Mouse (Mus musculus) lung, embryonic 16.5 days (tissue): ENCODE measurements around the gene Igf1r. TPM values are rescaled to one million over a fixed set of nuclear protein-coding genes. Genes with fewer than 3 reads are reported as not detected.
"Not testable (repeated sequence)": the region's sequence is repeated elsewhere in the genome, so short reads cannot be mapped to it uniquely, and the experiment has no call there.

Experiments
- ATAC-seq: fragments of 200-750 bp; cut with Nextera tagmentation; 2 replicates; pipeline ENCODE4 v1.8.0; 2017; ENCODE audit warnings: low read depth, mild to moderate bottlenecking, moderate library complexity
- H3K27ac ChIP-seq: fragments of 300-500 bp; sonication (generic); 2 replicates; pipeline ENCODE4 v1.5.1; 2014; ENCODE audit warnings: mild to moderate bottlenecking, control low read depth, low read length
- H3K27me3 ChIP-seq: fragments of 300-500 bp; sonication (generic); 2 replicates; pipeline ENCODE4 v1.6.1; 2014; ENCODE audit warnings: low read depth, low read length, mixed read lengths; ENCODE audit not compliant: control insufficient read depth, insufficient read depth
- H3K36me3 ChIP-seq: fragments of 300-500 bp; sonication (generic); 2 replicates; pipeline ENCODE4 v1.6.1; 2014; ENCODE audit warnings: low read length; ENCODE audit not compliant: control insufficient read depth, insufficient read depth
- H3K4me1 ChIP-seq: fragments of 300-500 bp; sonication (generic); replicated peaks from 2 replicates; pipeline ENCODE4 v1.6.1; 2014; ENCODE audit warnings: low read length, mixed read lengths; ENCODE audit not compliant: control insufficient read depth, insufficient read depth
- H3K4me2 ChIP-seq: fragments of 300-500 bp; sonication (generic); 2 replicates; pipeline ENCODE4 v1.6.1; 2014; ENCODE audit warnings: low read depth, low read length, control low read depth
- H3K4me3 ChIP-seq: fragments of 300-500 bp; sonication (generic); 2 replicates; pipeline ENCODE4 v1.5.1; 2014; ENCODE audit warnings: mild to moderate bottlenecking, low read length, control low read depth
- H3K9ac ChIP-seq: fragments of 300-500 bp; sonication (generic); 2 replicates; pipeline ENCODE4 v1.6.1; 2014; ENCODE audit warnings: low read length, control low read depth
- H3K9me3 ChIP-seq: fragments of 300-500 bp; sonication (generic); 2 replicates; pipeline ENCODE4 v1.6.1; 2016; ENCODE audit warnings: low read length; ENCODE audit not compliant: control insufficient read depth
- WGBS: fragments of 180-500 bp; shearing (Covaris S2); extraction: QIAGEN DNeasy Blood & Tissue Kit; methylation state at CpG from one replicate; pipeline ENCODE4 v1.1.7; 2014; 5-methylcytosine and 5-hydroxymethylcytosine counted together
- polyA plus RNA-seq: library from polyadenylated mRNA; unstranded; fragments of >200 nt; fragmentation: Nextera tagmentation; extraction: Ambion mirVana; gene quantifications from 2 replicates; pipeline ENCODE4 v1.2.1, GENCODE M21; 2015

Igf1r gene
- polyA plus RNA-seq, 1 experiment from 2014 or later = 19.9 TPM

GRCm38 (mm10) chr7:68274951-68275350 lies 322.3 kb downstream of the Igf1r start:
- Histone ChIP-seq H3K27ac (no peak overlapping the region), H3K9me3 (no peaks in the 10 kb centered on the region), H3K9ac (no peak overlapping the region), H3K27me3 (no peaks in the 10 kb centered on the region; the same call in 1 of the 2 replicates), H3K4me1 (peaks cover 9% of the 10 kb centered on the region; the same call in 1 of the 2 replicates), H3K4me2 (no peak overlapping the region), H3K36me3 (no peaks in the 10 kb centered on the region), H3K4me3 (no peak overlapping the region)
- no peak for ATAC-seq
- WGBS = 53% methylated on average over 9 of the region's 9 CpGs

- H3K9ac ChIP-seq = peak overlapping the region; percentile 66
- H3K9me3 ChIP-seq, H3K36me3 ChIP-seq, H3K27ac ChIP-seq, H3K27me3 ChIP-seq, H3K4me1 ChIP-seq, ATAC-seq: not testable (repeated sequence)
- H3K4me3 ChIP-seq = peak overlapping the region; percentile 53
- H3K4me2 ChIP-seq = peak overlapping the region; percentile 89
- WGBS = 50% methylated on average over 9 of the region's 9 CpGs
Observed at GRCm38 (mm10) chr7:68275445-68275837, 322.8 kb downstream of the Igf1r start.

- peak overlapping the region; percentile 53 for H3K4me3 ChIP-seq
- no peak overlapping the region for H3K27ac ChIP-seq
- peak overlapping the region; percentile 89 for H3K4me2 ChIP-seq
- 7% methylated on average over 35 of the region's 36 CpGs for WGBS
- H3K27me3 ChIP-seq = no peaks in the 10 kb centered on the region; the same call in 1 of the 2 replicates
- peak; percentile 48 for ATAC-seq
- peaks cover 9% of the 10 kb centered on the region; the same call in 1 of the 2 replicates for H3K4me1 ChIP-seq
- H3K9ac ChIP-seq = peak overlapping the region; percentile 66
- no peaks in the 10 kb centered on the region for H3K36me3 ChIP-seq
- H3K9me3 ChIP-seq = no peaks in the 10 kb centered on the region
Observed at GRCm38 (mm10) chr7:68275838-68276731, 323.5 kb downstream of the Igf1r start.

- 39% methylated on average over 11 of the region's 11 CpGs for WGBS
- no peak overlapping the region for H3K4me2 ChIP-seq
Observed at GRCm38 (mm10) chr7:68277054-68277896, 324.6 kb downstream of the Igf1r start.

GRCm38 (mm10) chr7:68277897-68278270 lies 325.3 kb downstream of the Igf1r start:
- Histone ChIP-seq H3K9ac (no peak overlapping the region), H3K9me3 (no peaks in the 10 kb centered on the region), H3K27ac (no peak overlapping the region), H3K27me3 (no peaks in the 10 kb centered on the region; the same call in 1 of the 2 replicates), H3K4me3 (no peak overlapping the region), H3K4me2 (no peak overlapping the region), H3K36me3 (no peaks in the 10 kb centered on the region), H3K4me1 (peaks cover 9% of the 10 kb centered on the region; the same call in 1 of the 2 replicates)
- WGBS = 62% methylated on average over 4 of the region's 4 CpGs
- ATAC-seq = no peak

More at GRCm38 (mm10) chr7:68277054-68277896, 324.6 kb downstream of the Igf1r start:
- no peak for ATAC-seq
- Histone ChIP-seq H3K27ac (no peak overlapping the region), H3K4me1 (peaks cover 9% of the 10 kb centered on the region; the same call in 1 of the 2 replicates), H3K9ac (no peak overlapping the region), H3K36me3 (no peaks in the 10 kb centered on the region), H3K27me3 (no peaks in the 10 kb centered on the region; the same call in 1 of the 2 replicates), H3K9me3 (no peaks in the 10 kb centered on the region), H3K4me3 (no peak overlapping the region)

- Histone ChIP-seq H3K4me2 (no peak overlapping the region), H3K9me3 (no peaks in the 10 kb centered on the region), H3K27me3 (no peaks in the 10 kb centered on the region; the same call in 1 of the 2 replicates), H3K27ac (no peak overlapping the region), H3K4me1 (peaks cover 9% of the 10 kb centered on the region; the same call in 1 of the 2 replicates), H3K36me3 (no peaks in the 10 kb centered on the region), H3K4me3 (no peak overlapping the region), H3K9ac (no peak overlapping the region)
- 87% methylated on average over 6 of the region's 6 CpGs for WGBS
- no peak for ATAC-seq
Observed at GRCm38 (mm10) chr7:68278385-68278784, 325.8 kb downstream of the Igf1r start.

- no peaks in the 10 kb centered on the region for H3K9me3 ChIP-seq
- 54% methylated on average over 6 of the region's 6 CpGs for WGBS
- H3K27me3 ChIP-seq = no peaks in the 10 kb centered on the region; the same call in 1 of the 2 replicates
- no peaks in the 10 kb centered on the region for H3K36me3 ChIP-seq
- H3K4me1 ChIP-seq = peaks cover 9% of the 10 kb centered on the region; the same call in 1 of the 2 replicates
- no peak overlapping the region for H3K4me2 ChIP-seq
- ATAC-seq = peak; percentile 45
- no peak overlapping the region for H3K9ac ChIP-seq
- H3K4me3 ChIP-seq = no peak overlapping the region
- no peak overlapping the region for H3K27ac ChIP-seq
Observed at GRCm38 (mm10) chr7:68278908-68279307, 326.3 kb downstream of the Igf1r start.

GRCm38 (mm10) chr7:68279481-68279880 lies 326.9 kb downstream of the Igf1r start:
- WGBS = 89% methylated on average over 7 of the region's 7 CpGs
- ATAC-seq = no peak
- Histone ChIP-seq H3K9ac (no peak overlapping the region), H3K27me3 (no peaks in the 10 kb centered on the region), H3K4me3 (no peak overlapping the region), H3K9me3 (no peaks in the 10 kb centered on the region), H3K4me2 (no peak overlapping the region), H3K27ac (no peak overlapping the region), H3K36me3 (no peaks in the 10 kb centered on the region), H3K4me1 (peaks cover 9% of the 10 kb centered on the region; the same call in 1 of the 2 replicates)
